Mouse (Mus musculus): ENCODE measurements at regions not wholly inside any gene's neighbourhood (a gene's known extent, or its start where the extent isn't known, plus 50 kb on each side); places are given as distances from the start of the nearest gene placed in this dataset.

- WGBS = 78% methylated on average over 5 of the region's 5 CpGs
- Histone ChIP-seq H3K27ac (ENCODE audit: low read depth, low read length) (no peak overlapping the region), H3K27me3 (ENCODE audit: control insufficient read depth, insufficient read depth, low read length) (no peaks in the 10 kb centered on the region), H3K9me3 (ENCODE audit: control insufficient read depth, low read length) (no peaks in the 10 kb centered on the region), H3K9ac (replicated peaks; ENCODE audit: low read depth, low read length) (no peak overlapping the region), H3K4me3 (ENCODE audit: low read depth, low read length) (no peak overlapping the region), H3K36me3 (ENCODE audit: control insufficient read depth, insufficient read depth, low read length) (no peaks in the 10 kb centered on the region), H3K4me2 (ENCODE audit: low read depth, low read length) (no peak overlapping the region), H3K4me1 (ENCODE audit: control insufficient read depth, insufficient read depth, low read length) (no peaks in the 10 kb centered on the region)
- no peak for ATAC-seq (ENCODE audit: low read depth)
These were observed 267.3 kb downstream of the Dhx15 start for GRCm38 (mm10) chr5:51922973-51923372.

GRCm38 (mm10) chr5:51922494-51922893, 267.8 kb downstream of the Dhx15 start:
- Histone ChIP-seq H3K36me3 (ENCODE audit: control insufficient read depth, insufficient read depth, low read length) (no peaks in the 10 kb centered on the region), H3K9me3 (ENCODE audit: control insufficient read depth, low read length) (no peaks in the 10 kb centered on the region), H3K9ac (replicated peaks; ENCODE audit: low read depth, low read length) (no peak overlapping the region), H3K4me1 (ENCODE audit: control insufficient read depth, insufficient read depth, low read length) (no peaks in the 10 kb centered on the region), H3K4me3 (ENCODE audit: low read depth, low read length) (no peak overlapping the region), H3K27ac (ENCODE audit: low read depth, low read length) (no peak overlapping the region), H3K27me3 (ENCODE audit: control insufficient read depth, insufficient read depth, low read length) (no peaks in the 10 kb centered on the region), H3K4me2 (ENCODE audit: low read depth, low read length) (no peak overlapping the region)
- WGBS = 84% methylated on average over 7 of the region's 7 CpGs
- no peak for ATAC-seq (ENCODE audit: low read depth)

GRCm38 (mm10) chr5:51917812-51918448, 272.4 kb downstream of the Dhx15 start:
- H3K4me3 ChIP-seq (ENCODE audit: low read depth, low read length) = no peak overlapping the region
- H3K9me3 ChIP-seq (ENCODE audit: control insufficient read depth, low read length) = no peaks in the 10 kb centered on the region
- no peaks in the 10 kb centered on the region for H3K27me3 ChIP-seq (ENCODE audit: control insufficient read depth, insufficient read depth, low read length)
- H3K4me2 ChIP-seq (ENCODE audit: low read depth, low read length) = no peak overlapping the region
- peak; percentile 22; the same call in 1 of the 2 replicates for ATAC-seq (ENCODE audit: low read depth)
- WGBS = 30% methylated on average over 4 of the region's 4 CpGs
- H3K36me3 ChIP-seq (ENCODE audit: control insufficient read depth, insufficient read depth, low read length) = no peaks in the 10 kb centered on the region
- no peak overlapping the region for H3K9ac ChIP-seq (replicated peaks; ENCODE audit: low read depth, low read length)
- H3K27ac ChIP-seq (ENCODE audit: low read depth, low read length) = no peak overlapping the region
- H3K4me1 ChIP-seq (ENCODE audit: control insufficient read depth, insufficient read depth, low read length) = no peaks in the 10 kb centered on the region

- Histone ChIP-seq H3K27ac (ENCODE audit: low read depth, low read length) (no peak overlapping the region), H3K4me1 (ENCODE audit: control insufficient read depth, insufficient read depth, low read length) (no peaks in the 10 kb centered on the region), H3K36me3 (ENCODE audit: control insufficient read depth, insufficient read depth, low read length) (no peaks in the 10 kb centered on the region), H3K27me3 (ENCODE audit: control insufficient read depth, insufficient read depth, low read length) (no peaks in the 10 kb centered on the region), H3K9me3 (ENCODE audit: control insufficient read depth, low read length) (no peaks in the 10 kb centered on the region), H3K9ac (replicated peaks; ENCODE audit: low read depth, low read length) (no peak overlapping the region), H3K4me2 (ENCODE audit: low read depth, low read length) (no peak overlapping the region), H3K4me3 (ENCODE audit: low read depth, low read length) (no peak overlapping the region)
- WGBS = 64% methylated on average over 6 of the region's 6 CpGs
- ATAC-seq (ENCODE audit: low read depth) = no peak; the same call in 1 of the 2 replicates
These were observed 275.6 kb downstream of the Dhx15 start for GRCm38 (mm10) chr5:51914731-51915130.

GRCm38 (mm10) chr5:51908861-51909260, 281.5 kb downstream of the Dhx15 start:
- 73% methylated on average over 8 of the region's 8 CpGs for WGBS
- Histone ChIP-seq H3K27ac (ENCODE audit: low read depth, low read length) (no peak overlapping the region), H3K36me3 (ENCODE audit: control insufficient read depth, insufficient read depth, low read length) (no peaks in the 10 kb centered on the region), H3K9me3 (ENCODE audit: control insufficient read depth, low read length) (no peaks in the 10 kb centered on the region), H3K27me3 (ENCODE audit: control insufficient read depth, insufficient read depth, low read length) (no peaks in the 10 kb centered on the region), H3K4me1 (ENCODE audit: control insufficient read depth, insufficient read depth, low read length) (no peaks in the 10 kb centered on the region), H3K9ac (replicated peaks; ENCODE audit: low read depth, low read length) (no peak overlapping the region), H3K4me2 (ENCODE audit: low read depth, low read length) (no peak overlapping the region), H3K4me3 (ENCODE audit: low read depth, low read length) (no peak overlapping the region)
- ATAC-seq (ENCODE audit: low read depth) = no peak

GRCm38 (mm10) chr5:51906315-51907109, 283.8 kb downstream of the Dhx15 start:
- no peak overlapping the region for H3K4me2 ChIP-seq (ENCODE audit: low read depth, low read length)
- no peak overlapping the region for H3K27ac ChIP-seq (ENCODE audit: low read depth, low read length)
- no peak overlapping the region for H3K4me3 ChIP-seq (ENCODE audit: low read depth, low read length)
- 76% methylated on average over 9 of the region's 9 CpGs for WGBS
- no peaks in the 10 kb centered on the region for H3K9me3 ChIP-seq (ENCODE audit: control insufficient read depth, low read length)
- H3K9ac ChIP-seq (replicated peaks; ENCODE audit: low read depth, low read length) = no peak overlapping the region
- H3K4me1 ChIP-seq (ENCODE audit: control insufficient read depth, insufficient read depth, low read length) = no peaks in the 10 kb centered on the region
- no peaks in the 10 kb centered on the region for H3K27me3 ChIP-seq (ENCODE audit: control insufficient read depth, insufficient read depth, low read length)
- no peak for ATAC-seq (ENCODE audit: low read depth)
- no peaks in the 10 kb centered on the region for H3K36me3 ChIP-seq (ENCODE audit: control insufficient read depth, insufficient read depth, low read length)

- no peak overlapping the region for H3K4me3 ChIP-seq (ENCODE audit: low read depth, low read length)
- H3K4me1 ChIP-seq (ENCODE audit: control insufficient read depth, insufficient read depth, low read length) = 0 out of 2 replicates have a peak, but pooled peaks cover 2% of the 10 kb centered on the region
- H3K4me2 ChIP-seq (ENCODE audit: low read depth, low read length) = no peak overlapping the region
These were observed 296.2 kb downstream of the Dhx15 start for GRCm38 (mm10) chr5:51894159-51894558.

GRCm38 (mm10) chr5:51891341-51891740, 299.0 kb downstream of the Dhx15 start:
- no peaks in the 10 kb centered on the region for H3K36me3 ChIP-seq (ENCODE audit: control insufficient read depth, insufficient read depth, low read length)
- H3K27ac ChIP-seq (ENCODE audit: low read depth, low read length) = no peak overlapping the region
- no peak overlapping the region for H3K9ac ChIP-seq (replicated peaks; ENCODE audit: low read depth, low read length)
- no peak for ATAC-seq (ENCODE audit: low read depth)
- no peaks in the 10 kb centered on the region for H3K27me3 ChIP-seq (ENCODE audit: control insufficient read depth, insufficient read depth, low read length)
- H3K4me3 ChIP-seq (ENCODE audit: low read depth, low read length) = no peak overlapping the region
- H3K9me3 ChIP-seq (ENCODE audit: control insufficient read depth, low read length) = no peaks in the 10 kb centered on the region
- no peak overlapping the region for H3K4me2 ChIP-seq (ENCODE audit: low read depth, low read length)
- WGBS = 75% methylated on average over 4 of the region's 4 CpGs
- peaks cover 2% of the 10 kb centered on the region; the same call in 1 of the 2 replicates for H3K4me1 ChIP-seq (ENCODE audit: control insufficient read depth, insufficient read depth, low read length)

More at GRCm38 (mm10) chr5:51894159-51894558, 296.2 kb downstream of the Dhx15 start:
- peak; percentile 62; the same call in 1 of the 2 replicates for ATAC-seq (ENCODE audit: low read depth)
- no peaks in the 10 kb centered on the region for H3K9me3 ChIP-seq (ENCODE audit: control insufficient read depth, low read length)
- no peaks in the 10 kb centered on the region for H3K36me3 ChIP-seq (ENCODE audit: control insufficient read depth, insufficient read depth, low read length)
- 48% methylated on average over 8 of the region's 8 CpGs for WGBS
- no peak overlapping the region for H3K27ac ChIP-seq (ENCODE audit: low read depth, low read length)
- H3K9ac ChIP-seq (replicated peaks; ENCODE audit: low read depth, low read length) = no peak overlapping the region
- no peaks in the 10 kb centered on the region for H3K27me3 ChIP-seq (ENCODE audit: control insufficient read depth, insufficient read depth, low read length)

GRCm38 (mm10) chr5:51888404-51888803, 301.9 kb downstream of the Dhx15 start:
- H3K9me3 ChIP-seq (ENCODE audit: control insufficient read depth, low read length) = no peaks in the 10 kb centered on the region
- H3K36me3 ChIP-seq (ENCODE audit: control insufficient read depth, insufficient read depth, low read length) = no peaks in the 10 kb centered on the region
- H3K27me3 ChIP-seq (ENCODE audit: control insufficient read depth, insufficient read depth, low read length) = no peaks in the 10 kb centered on the region
- no peak overlapping the region for H3K27ac ChIP-seq (ENCODE audit: low read depth, low read length)
- no peak overlapping the region for H3K9ac ChIP-seq (replicated peaks; ENCODE audit: low read depth, low read length)
- ATAC-seq (ENCODE audit: low read depth) = no peak; the same call in 1 of the 2 replicates
- WGBS = 16% methylated on average over 7 of the region's 7 CpGs
- no peak overlapping the region for H3K4me3 ChIP-seq (ENCODE audit: low read depth, low read length)
- no peaks in the 10 kb centered on the region; the same call in 1 of the 2 replicates for H3K4me1 ChIP-seq (ENCODE audit: control insufficient read depth, insufficient read depth, low read length)
- H3K4me2 ChIP-seq (ENCODE audit: low read depth, low read length) = no peak overlapping the region

Data from neural tube, embryonic 14.5 days (tissue).